Mouse (Mus musculus): Measurements from ENCODE around the gene Gsc. TPM values are rescaled to one million over a fixed set of nuclear protein-coding genes. Genes with fewer than 3 reads are reported as not detected.
"Not testable (repeated sequence)": the region's sequence is repeated elsewhere in the genome, so short reads cannot be mapped to it uniquely, and the experiment has no call there.

The Gsc gene
- polyA plus RNA-seq, 1 experiment from 2014 or later: 1.2 TPM

GRCm38 (mm10) chr12:104468783-104469182 lies 4.3 kb downstream of the Gsc start:
- no peak for ATAC-seq (replicated peaks; ENCODE audit: low FRiP score)
- Histone ChIP-seq H3K27me3 (ENCODE audit: control insufficient read depth, insufficient read depth, low read length) (peaks cover 58% of the 10 kb centered on the region), H3K4me1 (replicated peaks; ENCODE audit: control insufficient read depth, insufficient read depth, low read length) (peaks cover 14% of the 10 kb centered on the region), H3K9ac (ENCODE audit: low read length) (no peak overlapping the region), H3K9me3 (ENCODE audit: control insufficient read depth, low read length) (no peaks in the 10 kb centered on the region), H3K27ac (ENCODE audit: low read depth, low read length) (no peak overlapping the region), H3K4me2 (ENCODE audit: low read depth, low read length, severe bottlenecking) (no peak overlapping the region), H3K4me3 (ENCODE audit: low read depth, low read length) (no peak overlapping the region), H3K36me3 (ENCODE audit: control insufficient read depth, insufficient read depth, low read length) (no peaks in the 10 kb centered on the region)
- 9% methylated on average over 4 of the region's 4 CpGs for WGBS
- DNase-seq (ENCODE audit: low spot score): no peak

- H3K4me3 ChIP-seq (ENCODE audit: low read depth, low read length): no peak overlapping the region
- H3K36me3 ChIP-seq (ENCODE audit: control insufficient read depth, insufficient read depth, low read length): no peaks in the 10 kb centered on the region
- no peak overlapping the region for H3K9ac ChIP-seq (ENCODE audit: low read length)
- peaks cover 47% of the 10 kb centered on the region for H3K27me3 ChIP-seq (ENCODE audit: control insufficient read depth, insufficient read depth, low read length)
- H3K4me1 ChIP-seq (replicated peaks; ENCODE audit: control insufficient read depth, insufficient read depth, low read length): peaks cover 11% of the 10 kb centered on the region
- ATAC-seq (replicated peaks; ENCODE audit: low FRiP score) (no peak), DNase-seq (ENCODE audit: low spot score) (no peak)
- H3K4me2 ChIP-seq (ENCODE audit: low read depth, low read length, severe bottlenecking): no peak overlapping the region
- H3K9me3 ChIP-seq (ENCODE audit: control insufficient read depth, low read length): no peaks in the 10 kb centered on the region
- no peak overlapping the region for H3K27ac ChIP-seq (ENCODE audit: low read depth, low read length)
- WGBS: 30% methylated on average over 6 of the region's 6 CpGs
These were observed 5.8 kb downstream of the Gsc start for GRCm38 (mm10) chr12:104467372-104467771.

- ATAC-seq (replicated peaks; ENCODE audit: low FRiP score) (no peak), DNase-seq (ENCODE audit: low spot score) (no peak)
- peaks cover 43% of the 10 kb centered on the region for H3K27me3 ChIP-seq (ENCODE audit: control insufficient read depth, insufficient read depth, low read length)
- no peaks in the 10 kb centered on the region for H3K36me3 ChIP-seq (ENCODE audit: control insufficient read depth, insufficient read depth, low read length)
- H3K4me1 ChIP-seq (replicated peaks; ENCODE audit: control insufficient read depth, insufficient read depth, low read length): peaks cover 11% of the 10 kb centered on the region
- H3K9me3 ChIP-seq (ENCODE audit: control insufficient read depth, low read length): no peaks in the 10 kb centered on the region
- 5% methylated on average over 7 of the region's 7 CpGs for WGBS
- no peak overlapping the region for H3K4me3 ChIP-seq (ENCODE audit: low read depth, low read length)
- no peak overlapping the region for H3K9ac ChIP-seq (ENCODE audit: low read length)
- H3K4me2 ChIP-seq (ENCODE audit: low read depth, low read length, severe bottlenecking): no peak overlapping the region
- no peak overlapping the region for H3K27ac ChIP-seq (ENCODE audit: low read depth, low read length)
These were observed 6.2 kb downstream of the Gsc start for GRCm38 (mm10) chr12:104466930-104467329.

- no peak for DNase-seq (ENCODE audit: low spot score)
- peaks cover 4% of the 10 kb centered on the region; the same call in 1 of the 2 replicates for H3K27me3 ChIP-seq (ENCODE audit: control insufficient read depth, insufficient read depth, low read length)
These were observed 11.8 kb downstream of the Gsc start for GRCm38 (mm10) chr12:104461372-104461771.

GRCm38 (mm10) chr12:104459377-104459776 lies 13.8 kb downstream of the Gsc start:
- ATAC-seq (replicated peaks; ENCODE audit: low FRiP score) (no peak), DNase-seq (ENCODE audit: low spot score) (no peak)
- WGBS: 58% methylated on average over 6 of the region's 6 CpGs
- H3K27ac ChIP-seq (ENCODE audit: low read depth, low read length): no peak overlapping the region
- H3K36me3 ChIP-seq (ENCODE audit: control insufficient read depth, insufficient read depth, low read length): no peaks in the 10 kb centered on the region
- no peaks in the 10 kb centered on the region for H3K9me3 ChIP-seq (ENCODE audit: control insufficient read depth, low read length)
- no peaks in the 10 kb centered on the region; the same call in 1 of the 2 replicates for H3K4me1 ChIP-seq (replicated peaks; ENCODE audit: control insufficient read depth, insufficient read depth, low read length)
- peaks cover 4% of the 10 kb centered on the region; the same call in 1 of the 2 replicates for H3K27me3 ChIP-seq (ENCODE audit: control insufficient read depth, insufficient read depth, low read length)
- no peak overlapping the region for H3K9ac ChIP-seq (ENCODE audit: low read length)
- H3K4me3 ChIP-seq (ENCODE audit: low read depth, low read length): no peak overlapping the region
- no peak overlapping the region for H3K4me2 ChIP-seq (ENCODE audit: low read depth, low read length, severe bottlenecking)

More at GRCm38 (mm10) chr12:104461372-104461771, 11.8 kb downstream of the Gsc start:
- Histone ChIP-seq H3K9me3 (ENCODE audit: control insufficient read depth, low read length) (no peaks in the 10 kb centered on the region), H3K36me3 (ENCODE audit: control insufficient read depth, insufficient read depth, low read length) (no peaks in the 10 kb centered on the region), H3K4me3 (ENCODE audit: low read depth, low read length) (no peak overlapping the region), H3K27ac (ENCODE audit: low read depth, low read length) (no peak overlapping the region), H3K9ac (ENCODE audit: low read length) (no peak overlapping the region), H3K4me1 (replicated peaks; ENCODE audit: control insufficient read depth, insufficient read depth, low read length) (no peaks in the 10 kb centered on the region; the same call in 1 of the 2 replicates), H3K4me2 (ENCODE audit: low read depth, low read length, severe bottlenecking) (no peak overlapping the region)
- no peak for ATAC-seq (replicated peaks; ENCODE audit: low FRiP score)
- WGBS: 18% methylated on average over 8 of the region's 8 CpGs

- Histone ChIP-seq H3K9me3 (ENCODE audit: control insufficient read depth, low read length) (no peaks in the 10 kb centered on the region), H3K27me3 (ENCODE audit: control insufficient read depth, insufficient read depth, low read length) (no peaks in the 10 kb centered on the region), H3K27ac (ENCODE audit: low read depth, low read length) (no peak overlapping the region), H3K4me1 (replicated peaks; ENCODE audit: control insufficient read depth, insufficient read depth, low read length) (no peaks in the 10 kb centered on the region), H3K9ac (ENCODE audit: low read length) (no peak overlapping the region), H3K4me2 (ENCODE audit: low read depth, low read length, severe bottlenecking) (no peak overlapping the region), H3K4me3 (ENCODE audit: low read depth, low read length) (no peak overlapping the region), H3K36me3 (ENCODE audit: control insufficient read depth, insufficient read depth, low read length) (no peaks in the 10 kb centered on the region)
- ATAC-seq (replicated peaks; ENCODE audit: low FRiP score) (no peak), DNase-seq (ENCODE audit: low spot score) (no peak)
- WGBS: 74% methylated on average over 1 of the region's 1 CpGs
These were observed 20.1 kb downstream of the Gsc start for GRCm38 (mm10) chr12:104453002-104453401.

GRCm38 (mm10) chr12:104450257-104450656 lies 22.9 kb downstream of the Gsc start:
- H3K27ac ChIP-seq (ENCODE audit: low read depth, low read length): no peak overlapping the region
- DNase-seq (ENCODE audit: low spot score) (no peak), ATAC-seq (replicated peaks; ENCODE audit: low FRiP score) (no peak)
- no peaks in the 10 kb centered on the region for H3K27me3 ChIP-seq (ENCODE audit: control insufficient read depth, insufficient read depth, low read length)
- no peak overlapping the region for H3K4me2 ChIP-seq (ENCODE audit: low read depth, low read length, severe bottlenecking)
- H3K9ac ChIP-seq (ENCODE audit: low read length): no peak overlapping the region
- H3K4me1 ChIP-seq (replicated peaks; ENCODE audit: control insufficient read depth, insufficient read depth, low read length): no peaks in the 10 kb centered on the region
- H3K4me3 ChIP-seq (ENCODE audit: low read depth, low read length): no peak overlapping the region
- WGBS: 83% methylated on average over 10 of the region's 10 CpGs
- H3K36me3 ChIP-seq (ENCODE audit: control insufficient read depth, insufficient read depth, low read length): no peaks in the 10 kb centered on the region
- no peaks in the 10 kb centered on the region for H3K9me3 ChIP-seq (ENCODE audit: control insufficient read depth, low read length)

GRCm38 (mm10) chr12:104448099-104448498 lies 25.0 kb downstream of the Gsc start:
- peak; percentile 51; the same call in 1 of the 2 replicates for ATAC-seq (replicated peaks; ENCODE audit: low FRiP score)
- H3K4me1 ChIP-seq (replicated peaks; ENCODE audit: control insufficient read depth, insufficient read depth, low read length): no peaks in the 10 kb centered on the region
- peak; percentile 78 for DNase-seq (ENCODE audit: low spot score)
- H3K27me3 ChIP-seq (ENCODE audit: control insufficient read depth, insufficient read depth, low read length): no peaks in the 10 kb centered on the region
- H3K9ac ChIP-seq (ENCODE audit: low read length): no peak overlapping the region
- no peak overlapping the region for H3K27ac ChIP-seq (ENCODE audit: low read depth, low read length)
- WGBS: 30% methylated on average over 13 of the region's 13 CpGs
- no peak overlapping the region for H3K4me2 ChIP-seq (ENCODE audit: low read depth, low read length, severe bottlenecking)
- no peaks in the 10 kb centered on the region for H3K9me3 ChIP-seq (ENCODE audit: control insufficient read depth, low read length)
- H3K36me3 ChIP-seq (ENCODE audit: control insufficient read depth, insufficient read depth, low read length): no peaks in the 10 kb centered on the region
- no peak overlapping the region for H3K4me3 ChIP-seq (ENCODE audit: low read depth, low read length)

GRCm38 (mm10) chr12:104447056-104447455 lies 26.1 kb downstream of the Gsc start:
- H3K4me3 ChIP-seq (ENCODE audit: low read depth, low read length); H3K9me3 ChIP-seq (ENCODE audit: control insufficient read depth, low read length); H3K4me2 ChIP-seq (ENCODE audit: low read depth, low read length, severe bottlenecking); DNase-seq (ENCODE audit: low spot score); H3K27me3 ChIP-seq (ENCODE audit: control insufficient read depth, insufficient read depth, low read length); H3K9ac ChIP-seq (ENCODE audit: low read length); H3K36me3 ChIP-seq (ENCODE audit: control insufficient read depth, insufficient read depth, low read length); ATAC-seq (replicated peaks; ENCODE audit: low FRiP score); H3K27ac ChIP-seq (ENCODE audit: low read depth, low read length); H3K4me1 ChIP-seq (replicated peaks; ENCODE audit: control insufficient read depth, insufficient read depth, low read length): not testable (repeated sequence)
- 78% methylated on average over 25 of the region's 25 CpGs for WGBS

Measured in forebrain, embryonic 11.5 days (tissue).